Mouse (Mus musculus): ENCODE results near the gene Slc30a6. TPM values are rescaled to one million over a fixed set of nuclear protein-coding genes. Genes with fewer than 3 reads are reported as not detected.

Slc30a6 gene
- polyA plus RNA-seq (2016; fragmentation: Nextera tagmentation; extraction: Ambion mirVana) = 28.7 and 30.0 TPM in 2 replicates

GRCm38 (mm10) chr17:74395383-74396065 lies at the start of gene Slc30a6:
Gene Slc30a6, plus strand, starts transcription at chr17:74395608.
- H3K4me2 ChIP-seq (replicated peaks) = peak within 1 kb of the TSS; percentile 66
- peak within 1 kb of the TSS; percentile 90 for H3K27ac ChIP-seq (replicated peaks)
- WGBS = under 1% methylated on average over 41 of the region's 41 CpGs
- H3K27me3 ChIP-seq = no peaks in the 10 kb centered on the region
- H3K4me3 ChIP-seq = peak within 1 kb of the TSS; percentile 91
- no peaks in the 10 kb centered on the region for H3K36me3 ChIP-seq
- H3K9me3 ChIP-seq = no peaks in the 10 kb centered on the region
- H3K9ac ChIP-seq (replicated peaks) = peak within 1 kb of the TSS; percentile 95
- peak; percentile 100 for ATAC-seq (ENCODE audit: low FRiP score, low read depth)
- peaks cover 14% of the 10 kb centered on the region for H3K4me1 ChIP-seq

GRCm38 (mm10) chr17:74363592-74363991 lies 31.8 kb upstream of the Slc30a6 start:
- no peak overlapping the region for H3K9ac ChIP-seq (replicated peaks)
- WGBS = 96% methylated on average over 1 of the region's 1 CpGs
- no peak overlapping the region for H3K27ac ChIP-seq (replicated peaks)
- no peak overlapping the region for H3K4me2 ChIP-seq (replicated peaks)
- no peaks in the 10 kb centered on the region for H3K27me3 ChIP-seq
- ATAC-seq (ENCODE audit: low FRiP score, low read depth) = no peak
- H3K36me3 ChIP-seq = peaks cover 55% of the 10 kb centered on the region
- H3K9me3 ChIP-seq = no peaks in the 10 kb centered on the region
- no peaks in the 10 kb centered on the region for H3K4me1 ChIP-seq
- no peak overlapping the region for H3K4me3 ChIP-seq

- H3K4me1 ChIP-seq = no peaks in the 10 kb centered on the region
- H3K27ac ChIP-seq (replicated peaks) = no peak overlapping the region
- H3K9ac ChIP-seq (replicated peaks) = no peak overlapping the region
- H3K36me3 ChIP-seq = peaks cover 71% of the 10 kb centered on the region
- ATAC-seq (ENCODE audit: low FRiP score, low read depth) = no peak
- no peak overlapping the region for H3K4me3 ChIP-seq
- H3K9me3 ChIP-seq = no peaks in the 10 kb centered on the region
- WGBS = 94% methylated on average over 1 of the region's 1 CpGs
- no peak overlapping the region for H3K4me2 ChIP-seq (replicated peaks)
- H3K27me3 ChIP-seq = no peaks in the 10 kb centered on the region
Measured at GRCm38 (mm10) chr17:74376916-74377315, 18.5 kb upstream of the Slc30a6 start.

GRCm38 (mm10) chr17:74386657-74387056 lies 8.8 kb upstream of the Slc30a6 start:
- no peak for ATAC-seq (ENCODE audit: low FRiP score, low read depth)
- Histone ChIP-seq H3K4me3 (no peak overlapping the region), H3K9me3 (no peaks in the 10 kb centered on the region), H3K9ac (replicated peaks) (no peak overlapping the region), H3K27ac (replicated peaks) (no peak overlapping the region), H3K4me1 (no peaks in the 10 kb centered on the region), H3K27me3 (no peaks in the 10 kb centered on the region), H3K4me2 (replicated peaks) (no peak overlapping the region), H3K36me3 (peaks cover 68% of the 10 kb centered on the region)

GRCm38 (mm10) chr17:74389847-74390246 lies 5.6 kb upstream of the Slc30a6 start:
- H3K27ac ChIP-seq (replicated peaks) = no peak overlapping the region
- H3K36me3 ChIP-seq = peaks cover 37% of the 10 kb centered on the region
- no peak overlapping the region for H3K4me2 ChIP-seq (replicated peaks)
- H3K27me3 ChIP-seq = no peaks in the 10 kb centered on the region
- H3K4me3 ChIP-seq = no peak overlapping the region
- H3K9me3 ChIP-seq = no peaks in the 10 kb centered on the region
- 85% methylated on average over 3 of the region's 3 CpGs for WGBS
- no peak for ATAC-seq (ENCODE audit: low FRiP score, low read depth)
- H3K4me1 ChIP-seq = peaks cover 2% of the 10 kb centered on the region
- H3K9ac ChIP-seq (replicated peaks) = no peak overlapping the region

- Histone ChIP-seq H3K9ac (replicated peaks) (no peak overlapping the region), H3K9me3 (no peaks in the 10 kb centered on the region), H3K27ac (replicated peaks) (no peak overlapping the region), H3K36me3 (no peaks in the 10 kb centered on the region), H3K4me2 (replicated peaks) (peak overlapping the region; percentile 66), H3K4me3 (peak overlapping the region; percentile 91; the same call in 1 of the 2 replicates), H3K4me1 (peaks cover 14% of the 10 kb centered on the region), H3K27me3 (no peaks in the 10 kb centered on the region)
- no peak for ATAC-seq (ENCODE audit: low FRiP score, low read depth)
- 72% methylated on average over 2 of the region's 2 CpGs for WGBS
Measured at GRCm38 (mm10) chr17:74394381-74394780, 1.0 kb upstream of the Slc30a6 start.

GRCm38 (mm10) chr17:74394855-74395254 lies 553 bp upstream of the Slc30a6 start:
- Histone ChIP-seq H3K9me3 (no peaks in the 10 kb centered on the region), H3K4me3 (peak overlapping the region; percentile 91), H3K27ac (replicated peaks) (no peak overlapping the region), H3K36me3 (no peaks in the 10 kb centered on the region), H3K27me3 (no peaks in the 10 kb centered on the region), H3K4me2 (replicated peaks) (peak overlapping the region; percentile 66), H3K4me1 (peaks cover 14% of the 10 kb centered on the region), H3K9ac (replicated peaks) (peak overlapping the region; percentile 43; the same call in 1 of the 2 replicates)
- peak; percentile 23 for ATAC-seq (ENCODE audit: low FRiP score, low read depth)
- WGBS = 37% methylated on average over 16 of the region's 16 CpGs

- 88% methylated on average over 4 of the region's 4 CpGs for WGBS
- peak overlapping the region; percentile 91; the same call in 1 of the 2 replicates for H3K4me3 ChIP-seq
Measured at GRCm38 (mm10) chr17:74396766-74397165, 1.4 kb downstream of the Slc30a6 start.

GRCm38 (mm10) chr17:74397173-74397572 lies 1.8 kb downstream of the Slc30a6 start:
- Histone ChIP-seq H3K27me3 (no peaks in the 10 kb centered on the region), H3K36me3 (peaks cover 4% of the 10 kb centered on the region), H3K4me1 (peaks cover 14% of the 10 kb centered on the region), H3K27ac (replicated peaks) (no peak overlapping the region), H3K4me2 (replicated peaks) (no peak overlapping the region), H3K9me3 (no peaks in the 10 kb centered on the region), H3K4me3 (no peak overlapping the region), H3K9ac (replicated peaks) (no peak overlapping the region)
- ATAC-seq (ENCODE audit: low FRiP score, low read depth) = no peak
- WGBS = 85% methylated on average over 2 of the region's 2 CpGs

More at GRCm38 (mm10) chr17:74396766-74397165, 1.4 kb downstream of the Slc30a6 start:
- no peaks in the 10 kb centered on the region for H3K27me3 ChIP-seq
- H3K4me1 ChIP-seq = peaks cover 14% of the 10 kb centered on the region
- H3K4me2 ChIP-seq (replicated peaks) = peak overlapping the region; percentile 66
- peak overlapping the region; percentile 95; the same call in 1 of the 2 replicates for H3K9ac ChIP-seq (replicated peaks)
- no peaks in the 10 kb centered on the region for H3K9me3 ChIP-seq
- no peak overlapping the region for H3K27ac ChIP-seq (replicated peaks)
- H3K36me3 ChIP-seq = 0 out of 2 replicates have a peak, but pooled peaks cover under 1% of the 10 kb centered on the region
- no peak for ATAC-seq (ENCODE audit: low FRiP score, low read depth)

GRCm38 (mm10) chr17:74402486-74403222 lies 7.2 kb downstream of the Slc30a6 start:
- peaks cover 51% of the 10 kb centered on the region for H3K36me3 ChIP-seq
- no peak for ATAC-seq (ENCODE audit: low FRiP score, low read depth)
- H3K4me1 ChIP-seq = no peaks in the 10 kb centered on the region
- H3K4me2 ChIP-seq (replicated peaks) = no peak overlapping the region
- 92% methylated on average over 12 of the region's 12 CpGs for WGBS
- no peak overlapping the region for H3K4me3 ChIP-seq
- H3K9me3 ChIP-seq = no peaks in the 10 kb centered on the region
- no peak overlapping the region for H3K9ac ChIP-seq (replicated peaks)
- no peaks in the 10 kb centered on the region for H3K27me3 ChIP-seq
- no peak overlapping the region for H3K27ac ChIP-seq (replicated peaks)

GRCm38 (mm10) chr17:74406487-74406886 lies 11.1 kb downstream of the Slc30a6 start:
- 91% methylated on average over 8 of the region's 8 CpGs for WGBS
- Histone ChIP-seq H3K9me3 (no peaks in the 10 kb centered on the region), H3K9ac (replicated peaks) (no peak overlapping the region), H3K4me2 (replicated peaks) (no peak overlapping the region), H3K4me1 (no peaks in the 10 kb centered on the region), H3K36me3 (peaks cover 69% of the 10 kb centered on the region), H3K27me3 (no peaks in the 10 kb centered on the region), H3K27ac (replicated peaks) (no peak overlapping the region), H3K4me3 (no peak overlapping the region)
- no peak for ATAC-seq (ENCODE audit: low FRiP score, low read depth)

GRCm38 (mm10) chr17:74409722-74410121 lies 14.3 kb downstream of the Slc30a6 start:
- H3K4me2 ChIP-seq (replicated peaks) = no peak overlapping the region
- no peak overlapping the region for H3K27ac ChIP-seq (replicated peaks)
- no peaks in the 10 kb centered on the region for H3K4me1 ChIP-seq
- H3K27me3 ChIP-seq = no peaks in the 10 kb centered on the region
- peaks cover 66% of the 10 kb centered on the region for H3K36me3 ChIP-seq
- no peak for ATAC-seq (ENCODE audit: low FRiP score, low read depth)
- no peaks in the 10 kb centered on the region for H3K9me3 ChIP-seq
- H3K4me3 ChIP-seq = no peak overlapping the region
- WGBS = 73% methylated on average over 4 of the region's 4 CpGs
- H3K9ac ChIP-seq (replicated peaks) = no peak overlapping the region

All from midbrain, embryonic 12.5 days (tissue).